In the genomic region with DNA sequence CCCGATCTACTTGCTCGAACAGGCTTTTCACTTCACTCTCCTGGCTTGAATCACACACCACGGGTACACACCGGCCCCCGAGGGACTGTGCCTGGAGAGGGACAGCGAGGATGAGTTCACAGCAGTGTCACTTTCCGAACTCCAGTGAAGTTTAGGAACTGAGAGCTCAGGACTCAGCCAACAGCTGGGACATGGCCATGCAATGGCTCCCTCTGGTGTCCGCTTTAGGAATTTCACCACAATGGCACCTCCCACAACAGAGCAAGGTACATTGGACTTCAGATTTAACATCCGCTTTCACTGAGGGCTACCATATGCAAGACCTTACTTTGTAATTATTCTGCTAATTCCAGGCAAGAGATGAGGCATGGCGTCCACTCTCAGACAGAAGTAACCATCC, we compare ENCODE assay signal across 8 mouse cellular contexts. TPM values are rescaled to one million over a fixed set of nuclear protein-coding genes. Genes with fewer than 3 reads are reported as not detected.
DNase-seq lines count a peak whose midpoint lies in the region; ATAC-seq and TF ChIP-seq lines count a peak whose summit lies in the region.

No protein-coding gene starts in this region.

- H3K4me3 ChIP-seq in gastrocnemius, adult 2 months: peak overlapping the region; percentile 51
- H3K4me3 ChIP-seq in hindbrain, embryonic 16.5 days (ENCODE audit: low read length): no peak overlapping the region
- peak overlapping the region; percentile 75 for H3K4me3 ChIP-seq in megakaryocyte, embryonic 14.5 days (replicated peaks)

- H3K9me3 ChIP-seq in hindbrain, embryonic 16.5 days (ENCODE audit: control insufficient read depth, low read length): no peaks in the 10 kb centered on the region
- no peaks in the 10 kb centered on the region for H3K9me3 ChIP-seq in megakaryocyte, embryonic 14.5 days

- 22% methylated on average over 10 of the region's 10 CpGs for WGBS in hindbrain, embryonic 16.5 days

- in situ Hi-C loops in Patski (cut with MboI; ENCODE audit: low pct_unique_long_range_greater_than_20kb): loop anchor here (5.0 kb wide), 1 partner anchor 61 kb away; a partner anchor contains a TSS

- intact Hi-C loops in gastrocnemius, adult 2 months (cut with DNase I): loop anchor here (1.0 to 10.0 kb wide), 3 partner anchors 61 to 249 kb away; a partner anchor contains a TSS

- ATAC-seq in Patski: peak; percentile 68
- peak; percentile 72 for ATAC-seq in hindbrain, embryonic 16.5 days

- H3K4me1 ChIP-seq in hindbrain, embryonic 16.5 days (ENCODE audit: control insufficient read depth, insufficient read depth, low read depth, low read length): peaks cover 26% of the 10 kb centered on the region
- H3K4me1 ChIP-seq in megakaryocyte, embryonic 14.5 days: peaks cover 39% of the 10 kb centered on the region

- peak overlapping the region; percentile 20; the same call in 1 of the 2 replicates for H3K9ac ChIP-seq in hindbrain, embryonic 16.5 days (ENCODE audit: low read depth, low read length)

- CTCF ChIA-PET in Patski (lab: Charles Lee): interaction anchor here (0.7 to 8.2 kb wide), 11 partner anchors 8 to 84 kb away, joined by 3 to 80 read pairs (median 5); a partner anchor contains a TSS

- POLR2A ChIA-PET in Patski (lab: Charles Lee): no interaction called here

- H3K4me2 ChIP-seq in hindbrain, embryonic 16.5 days (ENCODE audit: low read length): peak overlapping the region; percentile 1

- no peak for TF ChIP-seq CTCF in Patski (IDR thresholded peaks at IDR 0.05)
- peak; percentile 98 for TF ChIP-seq CTCF in gastrocnemius, adult 2 months (IDR thresholded peaks at IDR 0.05)

- no peaks in the 10 kb centered on the region for H3K27me3 ChIP-seq in Patski
- no peaks in the 10 kb centered on the region for H3K27me3 ChIP-seq in hindbrain, embryonic 16.5 days (replicated peaks; ENCODE audit: control insufficient read depth, insufficient read depth, low read length)
- H3K27me3 ChIP-seq in megakaryocyte, embryonic 14.5 days (replicated peaks): no peaks in the 10 kb centered on the region

- H3K27ac ChIP-seq in gastrocnemius, adult 2 months: peak overlapping the region; percentile 62
- H3K27ac ChIP-seq in hindbrain, embryonic 16.5 days (ENCODE audit: low read depth, low read length): no peak overlapping the region

- H3K36me3 ChIP-seq in hindbrain, embryonic 16.5 days (ENCODE audit: control insufficient read depth, insufficient read depth, low read length): peaks cover 13% of the 10 kb centered on the region
- H3K36me3 ChIP-seq in megakaryocyte, embryonic 14.5 days (replicated peaks; ENCODE audit: low read length): peaks cover 58% of the 10 kb centered on the region

- no peak for DNase-seq in Patski (ENCODE audit: low read depth, low spot score)
- peak; percentile 83 to 90 for DNase-seq in cerebellum, postnatal 4 days (ENCODE audit: low spot score in 2 of 2)
- DNase-seq in gastrocnemius, adult 2 months: peak; percentile 88
- peak; percentile 87 to 90 for DNase-seq in left cerebral cortex, adult 18-20 months (ENCODE audit: low spot score in 2 of 2)
- peak; percentile 87 to 91 for DNase-seq in right cerebral cortex, adult 2 months (ENCODE audit: low spot score in 2 of 2)
- DNase-seq in urinary bladder, postnatal 10 days (ENCODE audit: low spot score): peak; percentile 57

RNA-seq across cellular contexts. Expression of a gene that starts 1.8 kb away (rescaled TPM):
- 87.3 TPM for polyA plus RNA-seq in Patski (2021)
- 10 to 100 TPM; 29.1 to 33.0 TPM for total RNA-seq in gastrocnemius, adult 2 months (2021)
- polyA plus RNA-seq in hindbrain, embryonic 16.5 days (2015; fragmentation: Nextera tagmentation; extraction: Ambion mirVana): 85.9 and 90.3 TPM in 2 replicates
- total RNA-seq in left cerebral cortex, adult 18-20 months (2021): 10 to 100 TPM; 86.9 to 88.7 TPM
- 1.2 and 3.7 TPM in 2 replicates for polyA plus RNA-seq in megakaryocyte, embryonic 14.5 days (2012; ENCODE audit: insufficient read depth, low replicate concordance)

RNA-seq across cellular contexts. Expression of a gene that starts 1.8 kb away (rescaled TPM):
- polyA plus RNA-seq in Patski (2021): 25.5 TPM
- total RNA-seq in gastrocnemius, adult 2 months (2021): 10 to 100 TPM in 1 of 2 experiments, 1 to 10 TPM in 1; 9.8 to 10.4 TPM
- 27.1 and 27.9 TPM in 2 replicates for polyA plus RNA-seq in hindbrain, embryonic 16.5 days (2015; fragmentation: Nextera tagmentation; extraction: Ambion mirVana)
- total RNA-seq in left cerebral cortex, adult 18-20 months (2021): 10 to 100 TPM; 10.7 to 11.6 TPM
- polyA plus RNA-seq in megakaryocyte, embryonic 14.5 days (2012; ENCODE audit: insufficient read depth, low replicate concordance): 18.3 and 25.1 TPM in 2 replicates

RNA-seq across cellular contexts. Expression of a gene that starts 14.5 kb away (rescaled TPM):
- 1.9 TPM for polyA plus RNA-seq in Patski (2021)
- total RNA-seq in gastrocnemius, adult 2 months (2021): not detected
- 0.17 and 0.63 TPM in 2 replicates for polyA plus RNA-seq in hindbrain, embryonic 16.5 days (2015; fragmentation: Nextera tagmentation; extraction: Ambion mirVana)
- 1 to 10 TPM; 2.3 to 2.4 TPM for total RNA-seq in left cerebral cortex, adult 18-20 months (2021)
- polyA plus RNA-seq in megakaryocyte, embryonic 14.5 days (2012; ENCODE audit: insufficient read depth, low replicate concordance): 1.5 and 3.3 TPM in 2 replicates

RNA-seq across cellular contexts. Expression of a gene that starts 17.5 kb away (rescaled TPM):
- polyA plus RNA-seq in Patski (2021): not detected
- not detected for total RNA-seq in gastrocnemius, adult 2 months (2021)
- polyA plus RNA-seq in hindbrain, embryonic 16.5 days (2015; fragmentation: Nextera tagmentation; extraction: Ambion mirVana): 0.47 and 0.66 TPM in 2 replicates
- under 1 TPM; 0.26 to 0.52 TPM for total RNA-seq in left cerebral cortex, adult 18-20 months (2021)
- 3.2 and 5.6 TPM in 2 replicates for polyA plus RNA-seq in megakaryocyte, embryonic 14.5 days (2012; ENCODE audit: insufficient read depth, low replicate concordance)

RNA-seq across cellular contexts. Expression of a gene that starts 21.6 kb away (rescaled TPM):
- polyA plus RNA-seq in Patski (2021): 32.8 TPM
- 10 to 100 TPM in 1 of 2 experiments, 1 to 10 TPM in 1; 9.8 to 10.6 TPM for total RNA-seq in gastrocnemius, adult 2 months (2021)
- polyA plus RNA-seq in hindbrain, embryonic 16.5 days (2015; fragmentation: Nextera tagmentation; extraction: Ambion mirVana): 60.3 and 65.8 TPM in 2 replicates
- total RNA-seq in left cerebral cortex, adult 18-20 months (2021): 10 to 100 TPM; 47.1 to 51.2 TPM
- 9.5 and 9.9 TPM in 2 replicates for polyA plus RNA-seq in megakaryocyte, embryonic 14.5 days (2012; ENCODE audit: insufficient read depth, low replicate concordance)

Comparison
In these comparisons a context has a peak if more than half of its experiments do, and no peak if none do; other contexts are left out.
1. RNA of a gene that starts 1.8 kb away (polyA plus RNA-seq): 85.9 to 90.3 TPM in hindbrain, embryonic 16.5 days and 87.3 TPM in Patski (single experiment); 1.2 to 3.7 TPM in megakaryocyte, embryonic 14.5 days; every median in the first group is over 10 times any median in the second.